Mouse (Mus musculus) erythroblast, embryonic 14.5 days (primary cell): ENCODE data around the gene Adcy7. TPM values are rescaled to one million over a fixed set of nuclear protein-coding genes. Genes with fewer than 3 reads are reported as not detected.

Experiments
- H3K27me3 ChIP-seq: 2 replicates; pipeline ENCODE4 v1.6.1; 2012; ENCODE audit warnings: inconsistent platforms; ENCODE audit not compliant: control insufficient read depth
- H3K36me3 ChIP-seq: 2 replicates; pipeline ENCODE4 v1.6.1; 2012; ENCODE audit warnings: mild to moderate bottlenecking, inconsistent platforms; ENCODE audit not compliant: control insufficient read depth
- H3K4me1 ChIP-seq: 2 replicates; pipeline ENCODE4 v1.6.1; 2012; ENCODE audit warnings: inconsistent platforms; ENCODE audit not compliant: control insufficient read depth
- H3K4me3 ChIP-seq: replicated peaks from 2 replicates; pipeline ENCODE3; 2012; ENCODE audit warnings: moderate library complexity, mild to moderate bottlenecking, inconsistent platforms
- H3K9me3 ChIP-seq: 2 replicates; pipeline ENCODE4 v1.6.1; 2012; ENCODE audit warnings: low read length, inconsistent platforms, mixed read lengths; ENCODE audit not compliant: control insufficient read depth
- GATA1 ChIP-seq: IDR thresholded peaks from 2 replicates; pipeline ENCODE4 v1.6.1; 2012; ENCODE audit warnings: low read length, inconsistent platforms, mixed read lengths
- TAL1 ChIP-seq: IDR thresholded peaks from 3 replicates; pipeline ENCODE4 v1.6.1; 2012; ENCODE audit warnings: low read length, inconsistent platforms, mixed read lengths
- polyA plus RNA-seq: library from polyadenylated mRNA; stranded (reverse); fragments of >175 nt; gene quantifications from 2 replicates; pipeline ENCODE4 v1.2.3, GENCODE M21; 2012

Adcy7 gene
- polyA plus RNA-seq, 1 experiment = 1.1 TPM

DNA sequence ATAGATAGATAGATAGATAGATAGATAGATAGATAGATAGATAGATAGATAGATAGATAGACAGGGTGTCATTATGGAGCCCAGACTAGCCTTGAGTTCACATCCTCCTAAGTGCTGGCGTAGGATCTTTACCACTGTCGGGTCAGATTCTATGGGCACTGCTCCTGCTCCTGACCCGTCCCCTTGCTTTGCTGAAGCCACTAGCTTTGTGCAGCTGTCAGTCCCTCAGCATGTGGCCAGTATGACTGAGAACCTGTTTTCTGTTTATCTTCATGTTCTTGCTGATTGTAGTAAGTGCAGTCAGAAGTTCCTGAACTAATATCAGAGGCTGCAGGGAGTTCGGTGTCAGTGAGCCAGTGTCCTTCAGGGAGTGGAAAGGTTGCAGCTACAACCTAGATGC is 35.5 kb downstream of the Adcy7 start:
- H3K9me3 ChIP-seq = no peaks in the 10 kb centered on the region
- TF ChIP-seq TAL1 (no peak), GATA1 (no peak)
- peaks cover 85% of the 10 kb centered on the region for H3K36me3 ChIP-seq
- H3K4me3 ChIP-seq = no peak overlapping the region
- no peaks in the 10 kb centered on the region for H3K27me3 ChIP-seq
- peaks cover 32% of the 10 kb centered on the region for H3K4me1 ChIP-seq

- Histone ChIP-seq H3K36me3 (peaks cover 89% of the 10 kb centered on the region), H3K4me1 (peaks cover 19% of the 10 kb centered on the region), H3K27me3 (no peaks in the 10 kb centered on the region), H3K4me3 (no peak overlapping the region), H3K9me3 (no peaks in the 10 kb centered on the region)
- TF ChIP-seq TAL1 (no peak), GATA1 (no peak)
Measured at GRCm38 (mm10) chr8:88309274-88309873, 37.2 kb downstream of the Adcy7 start.

- TF ChIP-seq GATA1 = no peak
- no peak for TF ChIP-seq TAL1
- H3K36me3 ChIP-seq = peaks cover 90% of the 10 kb centered on the region
- no peaks in the 10 kb centered on the region for H3K27me3 ChIP-seq
- no peak overlapping the region for H3K4me3 ChIP-seq
- peaks cover 16% of the 10 kb centered on the region for H3K4me1 ChIP-seq
- H3K9me3 ChIP-seq = no peaks in the 10 kb centered on the region
Measured at GRCm38 (mm10) chr8:88309881-88310280, 37.7 kb downstream of the Adcy7 start.

DNA sequence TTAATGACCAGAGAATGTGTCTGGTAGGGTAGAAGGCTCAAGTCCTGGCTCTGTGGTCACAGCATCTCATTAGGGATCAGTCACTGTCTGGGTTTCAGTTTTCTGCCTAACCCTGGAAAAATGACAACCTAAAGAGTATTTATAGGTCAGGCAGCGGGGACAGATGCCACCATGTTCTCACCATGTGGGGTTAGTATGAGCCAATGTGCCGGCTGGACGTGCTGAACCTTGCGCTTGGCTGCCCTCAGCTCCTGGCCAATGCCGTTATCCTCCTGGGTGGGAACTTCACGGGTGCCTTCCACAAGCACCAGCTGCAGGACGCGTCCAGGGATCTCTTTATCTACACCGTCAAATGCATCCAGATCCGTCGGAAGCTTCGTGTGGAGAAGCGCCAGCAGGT is 38.1 kb downstream of the Adcy7 start:
- Histone ChIP-seq H3K9me3 (no peaks in the 10 kb centered on the region), H3K4me1 (peaks cover 16% of the 10 kb centered on the region), H3K36me3 (peaks cover 94% of the 10 kb centered on the region), H3K4me3 (no peak overlapping the region), H3K27me3 (no peaks in the 10 kb centered on the region)
- TF ChIP-seq GATA1 (no peak), TAL1 (no peak)

- Histone ChIP-seq H3K9me3 (no peaks in the 10 kb centered on the region), H3K36me3 (peaks cover 99% of the 10 kb centered on the region), H3K4me3 (no peak overlapping the region), H3K27me3 (no peaks in the 10 kb centered on the region), H3K4me1 (peaks cover 4% of the 10 kb centered on the region)
- TF ChIP-seq GATA1 = no peak
- no peak for TF ChIP-seq TAL1
Measured at GRCm38 (mm10) chr8:88312966-88313365, 40.8 kb downstream of the Adcy7 start.

GRCm38 (mm10) chr8:88313991-88314390 is 41.8 kb downstream of the Adcy7 start:
- H3K4me3 ChIP-seq = no peak overlapping the region
- no peaks in the 10 kb centered on the region for H3K27me3 ChIP-seq
- peaks cover 99% of the 10 kb centered on the region for H3K36me3 ChIP-seq
- H3K4me1 ChIP-seq = peaks cover 2% of the 10 kb centered on the region; the same call in 1 of the 2 replicates
- H3K9me3 ChIP-seq = no peaks in the 10 kb centered on the region
- TF ChIP-seq TAL1 (no peak), GATA1 (no peak)

DNA sequence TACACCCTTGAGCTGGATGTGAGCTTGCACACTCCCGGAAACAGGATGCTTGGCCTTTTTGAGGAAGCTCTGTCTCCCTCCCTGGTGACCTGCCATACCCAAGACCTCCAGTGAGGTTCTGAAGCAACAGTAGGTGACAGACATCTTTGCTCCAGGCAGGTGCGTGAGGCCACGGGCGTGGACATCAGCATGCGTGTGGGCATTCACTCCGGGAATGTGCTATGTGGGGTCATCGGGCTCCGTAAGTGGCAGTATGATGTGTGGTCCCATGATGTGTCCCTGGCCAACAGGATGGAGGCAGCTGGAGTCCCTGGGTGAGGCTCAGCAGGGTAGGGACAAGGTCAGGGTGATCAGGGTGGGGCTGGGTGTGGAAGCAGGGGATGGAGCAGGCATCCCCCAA is 43.1 kb downstream of the Adcy7 start:
- Histone ChIP-seq H3K4me1 (peaks cover 2% of the 10 kb centered on the region; the same call in 1 of the 2 replicates), H3K36me3 (peaks cover 99% of the 10 kb centered on the region), H3K9me3 (no peaks in the 10 kb centered on the region), H3K27me3 (no peaks in the 10 kb centered on the region), H3K4me3 (no peak overlapping the region)
- no peak for TF ChIP-seq TAL1
- no peak for TF ChIP-seq GATA1

DNA sequence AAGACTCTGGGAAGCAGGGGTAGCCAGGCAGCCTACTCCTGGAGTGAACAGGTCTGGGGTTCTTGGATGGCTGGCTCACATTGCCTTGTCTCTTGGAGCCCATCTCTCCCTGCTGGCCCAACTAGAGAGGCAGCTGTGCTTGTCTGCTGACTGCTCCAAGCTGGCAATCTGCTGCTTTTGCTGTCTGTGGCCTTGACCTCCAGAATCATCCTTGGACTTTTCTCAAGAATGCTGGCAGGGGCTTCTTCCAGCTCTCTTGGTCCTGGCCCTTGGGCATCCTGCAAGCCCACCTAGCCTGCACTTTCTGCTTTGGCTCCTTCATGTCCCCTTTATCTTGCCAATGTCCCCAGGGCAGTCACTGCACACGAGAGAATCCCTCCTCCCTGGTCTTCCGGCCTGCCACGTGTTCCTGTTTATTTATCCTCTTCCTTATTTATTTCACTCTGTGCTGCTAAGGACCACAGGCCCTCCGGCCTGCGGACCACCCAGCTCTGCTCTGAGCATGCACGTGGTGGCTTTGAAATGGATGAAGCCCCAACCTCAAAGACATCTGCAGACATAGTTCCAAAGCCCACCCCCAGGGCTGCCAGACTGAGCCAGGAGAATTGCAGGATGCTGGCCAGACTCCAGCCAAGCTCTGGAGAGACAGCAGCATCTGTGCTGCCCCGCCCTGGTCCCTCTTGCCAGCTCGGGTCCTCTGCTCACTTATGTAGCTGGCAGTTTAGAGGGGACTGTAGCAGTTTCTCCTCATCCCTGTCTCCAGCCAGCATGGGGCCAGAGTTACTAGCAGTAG is 44.1 kb downstream of the Adcy7 start:
- Histone ChIP-seq H3K4me3 (no peak overlapping the region), H3K36me3 (peaks cover 99% of the 10 kb centered on the region), H3K27me3 (no peaks in the 10 kb centered on the region), H3K9me3 (no peaks in the 10 kb centered on the region), H3K4me1 (peaks cover 2% of the 10 kb centered on the region; the same call in 1 of the 2 replicates)
- TF ChIP-seq GATA1 = no peak
- no peak for TF ChIP-seq TAL1

- peaks cover 2% of the 10 kb centered on the region; the same call in 1 of the 2 replicates for H3K4me1 ChIP-seq
Measured at GRCm38 (mm10) chr8:88317341-88317740, 45.1 kb downstream of the Adcy7 start.

More at GRCm38 (mm10) chr8:88317341-88317740, 45.1 kb downstream of the Adcy7 start:
- no peak overlapping the region for H3K4me3 ChIP-seq
- TF ChIP-seq TAL1 (no peak), GATA1 (no peak)
- H3K36me3 ChIP-seq = peaks cover 99% of the 10 kb centered on the region
- H3K9me3 ChIP-seq = no peaks in the 10 kb centered on the region
- H3K27me3 ChIP-seq = no peaks in the 10 kb centered on the region
